Mouse (Mus musculus) mesoderm, embryonic 11.5 days (tissue): ENCODE measurements at regions not wholly inside any gene's neighbourhood (a gene's known extent, or its start where the extent isn't known, plus 50 kb on each side); places are given as distances from the start of the nearest gene placed in this dataset.

Source experiments
- DNase-seq: peaks from one replicate; pipeline ENCODE4 v3.0.0-alpha.2; 2012; ENCODE audit warnings: low read depth, low spot score

DNA sequence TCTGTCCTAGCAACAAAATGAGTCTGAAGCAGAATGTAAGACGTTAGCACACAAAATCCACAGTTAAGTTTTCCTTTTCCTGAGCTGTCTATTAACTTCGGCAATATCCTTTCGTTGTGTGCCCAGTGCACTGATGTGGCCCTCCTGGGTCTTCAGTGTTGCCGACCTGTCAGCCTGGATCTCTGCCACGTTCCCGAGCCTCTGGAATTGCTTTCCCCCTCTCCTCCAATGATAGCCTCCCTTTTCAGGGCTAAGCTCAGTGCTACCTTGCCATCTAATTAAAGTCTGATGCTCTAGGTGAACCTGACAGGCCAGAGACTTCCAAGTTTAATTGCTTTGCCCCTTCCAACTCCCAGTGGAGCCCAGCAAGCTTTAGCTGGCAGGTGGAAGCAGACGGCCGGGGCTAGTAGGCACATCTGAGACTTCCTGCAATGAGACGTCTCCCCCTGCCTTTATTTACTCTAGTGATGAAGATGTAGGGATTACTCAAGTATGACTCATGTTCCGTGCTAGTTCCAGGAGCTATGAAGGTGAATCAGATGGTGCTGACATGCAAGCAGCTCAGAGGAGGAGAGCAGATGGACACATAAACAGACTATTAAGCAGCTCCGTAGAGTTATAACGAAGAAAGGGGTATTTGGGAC, 894.3 kb upstream of the Car8 start:
- DNase-seq, result no peak

DNA sequence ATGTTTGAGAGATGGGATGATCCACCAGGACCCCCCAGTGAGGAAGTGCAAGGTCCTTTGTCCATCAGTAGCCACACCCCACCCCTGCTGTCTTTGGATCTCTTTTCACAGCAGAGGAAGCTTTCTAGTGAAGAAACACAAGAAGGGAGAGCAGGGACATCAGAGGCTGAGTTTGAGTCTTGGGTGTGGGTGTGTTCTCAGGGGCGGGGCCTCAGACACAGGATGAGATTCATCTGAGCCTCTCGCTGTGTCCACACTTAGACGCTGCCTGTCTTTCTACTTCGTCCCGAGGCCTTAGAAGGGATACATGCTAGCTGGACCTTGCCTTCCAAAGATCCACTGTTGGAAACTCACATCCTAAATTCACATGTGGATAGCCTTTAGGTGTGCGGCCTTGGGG, 893.5 kb upstream of the Car8 start:
- DNase-seq, result no peak

DNA sequence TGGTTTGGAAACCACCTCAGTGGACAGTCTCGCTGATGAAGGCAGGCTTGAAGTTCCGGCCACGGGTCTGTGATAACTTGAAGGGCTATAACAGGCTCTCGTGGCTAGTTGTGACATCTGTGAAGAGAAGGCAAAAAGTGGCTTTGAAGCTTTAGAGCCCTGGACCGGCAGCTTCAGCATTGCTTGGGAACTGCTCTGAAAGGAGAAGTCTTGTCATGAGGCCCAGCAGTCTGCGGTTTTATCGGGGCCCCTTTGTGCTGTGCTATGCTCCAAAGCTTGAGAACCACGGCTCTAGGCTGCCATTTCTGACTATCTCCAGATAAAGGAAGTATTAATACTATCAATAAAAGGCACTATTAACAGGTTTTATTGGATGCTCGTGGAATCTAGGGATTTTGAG, 892.8 kb upstream of the Car8 start:
- DNase-seq, result no peak

DNA sequence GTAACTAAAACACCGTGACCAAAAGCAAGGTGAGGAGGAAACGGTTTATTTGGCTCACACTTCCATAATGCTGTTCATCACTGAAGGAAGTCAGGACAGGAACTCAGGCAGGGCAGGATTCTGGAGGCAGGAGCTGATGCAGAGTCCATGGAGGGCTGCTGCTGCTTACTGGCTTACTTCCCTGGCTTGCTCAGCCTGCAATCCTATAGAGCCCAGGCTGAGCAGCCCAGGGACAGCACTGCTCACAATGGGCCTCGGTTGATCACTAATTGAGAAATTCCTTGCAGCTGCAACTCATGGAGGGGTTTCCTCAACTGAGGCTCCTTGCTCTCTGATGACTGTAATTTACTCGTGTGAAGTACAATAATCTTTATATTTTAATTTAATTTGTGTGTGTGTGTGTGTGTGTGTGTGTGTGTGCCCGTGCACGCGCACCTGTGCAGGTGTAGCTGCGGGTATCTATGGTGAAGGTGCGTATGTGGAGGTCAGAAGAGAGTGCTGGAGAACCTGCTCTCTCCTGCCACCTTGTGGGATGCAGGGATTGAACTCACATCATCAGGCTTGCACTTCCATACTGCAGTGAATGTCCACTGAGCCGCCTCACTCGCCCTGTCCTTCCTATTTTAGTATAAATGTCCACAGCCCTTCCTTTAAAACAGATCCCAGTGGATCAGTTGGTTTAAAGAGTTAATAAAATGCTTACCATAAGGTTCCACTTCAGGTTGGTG, 886.6 kb upstream of the Car8 start:
- DNase-seq, result no peak

DNA sequence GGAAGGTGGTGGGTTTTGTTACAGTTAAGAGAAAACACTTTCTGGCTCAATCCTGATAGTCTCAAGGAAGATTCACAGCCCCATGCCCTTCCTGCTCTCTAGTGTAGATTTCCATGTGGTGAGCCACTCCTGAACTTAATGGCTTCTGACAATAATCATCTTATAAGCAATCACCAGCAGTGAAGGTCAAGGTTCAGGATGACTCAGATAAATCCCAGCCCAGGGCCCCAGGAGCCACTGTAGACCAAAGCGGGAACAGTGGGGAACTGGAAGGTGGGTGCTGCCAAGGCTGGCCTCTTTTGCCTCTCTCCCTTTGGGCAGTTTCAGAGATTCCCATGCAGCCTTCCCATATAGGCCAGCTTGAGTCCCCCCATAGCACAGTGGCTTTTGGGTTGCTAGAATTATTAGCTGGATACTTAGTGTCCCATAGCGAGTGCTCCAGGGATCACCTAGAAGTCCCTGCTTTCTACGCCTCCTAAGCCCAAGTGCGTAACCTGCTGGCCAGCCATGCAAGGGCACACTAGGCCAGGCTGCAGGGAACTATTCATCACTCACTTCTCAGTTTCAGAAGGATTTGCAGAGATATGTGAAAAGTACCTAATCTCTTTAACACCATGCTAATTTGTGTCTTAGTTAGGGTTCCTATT, 885.9 kb upstream of the Car8 start:
- no peak for DNase-seq

DNA sequence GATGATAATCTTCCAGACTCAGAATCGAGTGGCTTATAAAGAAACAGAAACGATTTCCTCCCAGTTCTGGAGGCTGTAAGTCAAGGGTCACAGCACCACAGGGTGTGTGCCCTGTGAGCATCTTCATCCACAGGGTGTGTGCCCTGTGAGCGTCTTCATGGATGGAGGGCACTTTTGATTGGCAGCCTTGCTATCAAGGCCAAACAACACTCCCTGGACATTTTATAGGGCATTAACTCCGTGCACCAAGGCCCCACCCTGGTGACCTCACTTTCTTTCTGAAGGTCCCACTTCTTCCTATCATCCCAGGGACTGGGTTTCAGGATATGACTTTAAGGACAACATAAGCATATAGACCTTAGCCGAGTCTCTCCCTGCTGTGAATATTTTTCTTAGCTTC, 885.3 kb upstream of the Car8 start:
- DNase-seq, result no peak

DNA sequence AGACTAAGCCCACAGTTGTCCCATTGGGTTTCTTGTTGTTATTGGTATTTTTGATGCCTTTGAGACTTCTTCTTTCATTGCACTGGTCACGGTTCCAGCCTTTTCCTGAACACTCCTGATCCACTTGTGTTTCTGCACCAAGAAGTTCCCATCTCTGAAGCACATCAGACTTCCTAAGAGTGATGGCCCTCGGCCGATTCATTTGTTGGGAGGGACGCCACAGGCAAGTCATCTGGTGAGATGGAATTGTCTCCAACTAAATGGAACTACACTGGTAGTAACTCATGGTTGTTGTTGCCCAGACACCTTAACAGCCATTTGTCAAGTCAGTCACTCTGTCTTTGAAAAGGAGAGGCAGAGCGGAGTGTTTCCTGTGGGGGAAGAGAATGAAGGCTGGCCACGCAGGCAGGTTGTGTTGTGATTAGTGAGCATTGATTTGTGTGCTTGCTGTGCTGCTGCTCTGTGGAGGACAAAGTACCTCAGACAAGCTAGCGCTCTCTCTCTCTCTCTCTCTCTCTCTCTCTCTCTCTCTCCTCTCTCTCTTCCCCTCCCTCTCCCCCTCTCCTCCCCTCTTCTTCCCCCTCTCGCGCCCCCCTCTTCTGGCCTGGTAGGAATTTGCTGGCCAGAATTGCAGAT, 884.7 kb upstream of the Car8 start:
- DNase-seq, result peak; percentile 45

DNA sequence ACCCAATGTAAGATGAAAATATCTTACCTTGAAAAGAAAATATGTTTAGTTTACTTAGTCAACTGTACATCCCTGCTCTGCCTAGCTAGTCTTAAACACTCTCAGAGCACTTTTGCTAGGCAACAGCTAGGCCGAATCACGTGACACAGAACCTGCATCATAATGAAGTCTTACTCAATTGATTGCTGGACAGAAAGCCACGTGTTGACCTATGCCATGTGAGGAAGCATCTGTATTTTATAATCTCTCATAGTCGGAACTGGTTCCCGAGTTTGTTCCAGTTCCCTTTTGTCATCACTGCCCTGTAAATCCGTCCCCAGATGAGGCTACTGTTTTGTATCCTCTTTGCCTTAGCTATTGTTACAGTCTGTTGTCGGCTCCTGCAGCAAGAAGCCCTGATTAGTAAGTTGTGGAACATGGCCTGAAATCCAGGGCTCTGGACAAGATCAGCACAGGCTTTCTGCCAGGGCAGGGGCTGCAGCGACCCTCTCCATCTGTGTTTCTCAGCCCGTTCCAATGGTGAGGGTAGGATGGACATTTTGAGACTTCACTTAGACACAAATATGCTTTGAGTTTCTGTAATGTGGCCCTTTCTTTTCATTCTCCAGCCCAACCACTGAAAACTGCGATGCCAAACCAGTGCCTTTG, 883.9 kb upstream of the Car8 start:
- DNase-seq, result no peak

DNA sequence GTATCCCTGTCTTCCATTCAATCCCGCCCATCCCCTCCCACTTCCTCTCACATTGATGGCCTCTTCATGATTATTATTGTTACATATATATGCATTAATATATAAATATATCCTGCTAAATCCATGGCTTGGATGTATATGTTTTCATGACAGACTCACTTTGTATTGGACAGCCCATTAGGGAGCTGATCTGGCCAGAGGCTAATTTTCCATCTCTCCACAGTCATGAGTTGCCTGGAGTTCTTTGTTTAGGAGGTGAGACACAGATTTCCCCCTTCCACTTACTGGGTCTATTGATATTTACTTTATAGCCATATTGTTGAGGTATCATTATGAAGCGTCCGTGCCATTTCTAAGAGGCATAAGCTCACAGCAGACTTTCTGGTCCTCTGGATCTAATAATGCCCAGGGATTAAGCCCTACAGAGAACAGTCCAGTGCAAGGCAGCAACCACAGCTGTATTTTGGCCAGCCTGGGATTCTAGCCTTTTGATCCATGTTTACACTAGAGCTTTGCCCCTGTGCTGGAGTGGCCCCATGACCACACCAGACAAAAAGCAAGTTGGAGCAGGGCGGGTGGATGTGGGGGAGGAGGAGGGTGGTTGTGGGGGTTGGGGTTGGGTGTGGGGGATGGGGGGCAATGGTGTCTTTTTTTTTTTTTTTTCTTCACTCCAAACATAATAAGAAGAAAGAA, 878.3 kb upstream of the Car8 start:
- DNase-seq, result no peak

DNA sequence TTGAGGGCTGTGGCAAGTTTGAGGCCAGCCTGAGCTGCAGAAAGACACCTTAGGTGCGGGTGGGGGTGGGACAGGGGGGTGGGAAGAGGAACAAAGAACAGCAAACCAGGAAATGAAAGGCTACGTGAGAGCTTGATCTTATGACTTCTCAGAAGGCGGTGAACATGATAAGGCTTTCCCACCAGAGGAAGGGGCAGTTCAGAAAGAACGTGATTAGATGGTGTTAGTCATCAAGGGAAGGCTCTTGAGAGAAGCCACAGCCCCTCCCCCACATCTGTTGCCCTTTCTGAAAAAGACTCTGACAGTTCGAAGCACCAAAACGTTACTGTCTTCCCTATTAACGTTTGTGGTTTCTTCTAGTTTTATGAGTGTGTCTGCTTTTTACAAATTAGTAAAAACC, 877.0 kb upstream of the Car8 start:
- DNase-seq, result no peak

DNA sequence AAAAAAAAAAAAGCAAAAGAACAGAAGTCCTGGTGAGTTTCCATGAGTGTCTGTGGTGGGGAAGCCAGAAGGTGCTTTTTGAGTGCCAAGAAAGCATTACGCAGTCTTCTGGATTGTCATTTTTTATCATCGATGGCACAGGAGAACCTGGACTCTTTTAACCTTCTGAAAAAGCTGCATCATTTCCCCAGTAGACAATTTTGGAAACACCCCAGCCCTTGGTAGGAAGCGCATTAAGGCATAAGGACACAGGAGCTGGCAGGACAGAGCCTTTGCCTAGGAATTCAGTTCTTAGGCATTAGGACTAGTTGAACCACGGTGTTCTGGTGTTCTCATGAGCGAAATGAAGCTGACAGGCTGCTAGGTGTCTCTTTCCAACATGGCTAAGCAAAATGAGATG, 875.1 kb upstream of the Car8 start:
- no peak for DNase-seq

DNA sequence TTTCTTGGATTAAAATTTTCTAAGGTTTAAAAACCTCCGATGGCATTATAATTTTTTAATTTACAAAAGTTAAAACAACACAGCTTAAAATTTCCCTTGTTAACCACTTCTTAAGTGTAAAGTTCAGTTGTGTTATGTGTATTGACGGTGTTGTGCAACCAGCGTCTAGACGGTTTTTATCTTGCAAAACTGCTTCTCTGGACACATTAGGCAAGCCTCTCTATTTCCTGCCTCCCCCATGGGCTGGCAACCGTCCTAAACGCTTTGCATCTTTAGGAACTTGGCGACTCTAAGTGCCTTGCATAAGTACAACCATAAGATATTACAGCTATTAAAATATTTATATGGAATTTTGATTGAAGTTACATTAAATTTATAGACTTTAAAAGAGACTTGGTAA, 871.5 kb upstream of the Car8 start:
- DNase-seq, result no peak

DNA sequence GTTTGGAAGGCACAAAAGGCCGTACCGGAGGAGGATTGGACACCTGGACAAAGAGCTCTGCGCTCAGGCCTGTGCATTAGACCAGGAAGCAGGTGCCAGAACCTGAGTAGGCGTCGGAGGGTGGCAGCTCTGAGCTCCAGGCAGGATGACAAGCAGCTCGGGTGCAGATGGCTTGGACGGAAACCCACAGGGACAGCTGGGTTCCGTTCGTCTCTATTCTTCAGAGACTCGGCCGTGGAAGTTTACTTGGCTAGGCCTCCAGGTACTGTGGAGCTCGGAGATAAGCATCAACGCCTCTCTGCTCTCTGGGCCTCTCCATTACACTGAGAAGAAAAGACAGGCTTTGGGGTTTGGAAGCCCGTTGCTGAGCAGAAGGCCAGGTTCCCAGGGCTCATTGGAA, 868.5 kb upstream of the Car8 start:
- no peak for DNase-seq

DNA sequence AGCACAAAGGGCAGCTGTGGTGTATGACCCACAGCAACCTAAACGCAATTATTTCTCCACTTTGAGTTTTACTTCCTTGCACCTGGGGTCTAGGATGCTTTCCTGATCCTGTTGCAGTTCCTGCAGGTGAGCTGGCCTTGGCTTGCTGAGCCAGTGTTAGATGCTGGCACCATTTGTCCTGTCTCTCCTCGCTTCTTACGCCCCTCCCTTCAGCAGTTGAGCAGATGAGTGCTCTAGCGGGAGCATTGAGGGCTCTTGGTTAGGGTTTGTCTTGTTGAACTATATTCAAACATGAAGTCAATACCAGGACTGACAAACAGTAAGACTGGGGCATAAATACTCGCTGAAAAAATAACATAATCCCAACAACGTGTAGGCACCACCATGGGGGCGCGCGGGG, 867.9 kb upstream of the Car8 start:
- no peak for DNase-seq

DNA sequence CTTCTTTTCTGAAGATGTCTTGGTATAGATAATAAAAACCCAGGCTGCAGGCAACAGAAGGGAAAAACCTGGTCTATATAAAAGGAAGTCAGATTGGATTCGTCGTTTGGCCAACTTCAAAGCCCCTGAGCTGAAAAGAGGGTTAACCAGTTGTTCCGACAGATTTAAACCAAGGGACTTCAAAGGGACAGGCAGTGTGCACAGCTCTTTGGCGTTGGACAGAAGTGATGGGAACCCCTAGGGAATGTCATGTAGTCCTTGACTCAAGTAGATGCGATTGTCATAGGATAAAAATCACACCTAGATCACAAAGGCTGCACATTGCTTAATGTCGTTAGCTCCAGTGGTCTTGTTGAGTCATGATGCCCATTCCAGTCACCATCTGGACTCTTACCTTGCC, 865.8 kb upstream of the Car8 start:
- no peak for DNase-seq

DNA sequence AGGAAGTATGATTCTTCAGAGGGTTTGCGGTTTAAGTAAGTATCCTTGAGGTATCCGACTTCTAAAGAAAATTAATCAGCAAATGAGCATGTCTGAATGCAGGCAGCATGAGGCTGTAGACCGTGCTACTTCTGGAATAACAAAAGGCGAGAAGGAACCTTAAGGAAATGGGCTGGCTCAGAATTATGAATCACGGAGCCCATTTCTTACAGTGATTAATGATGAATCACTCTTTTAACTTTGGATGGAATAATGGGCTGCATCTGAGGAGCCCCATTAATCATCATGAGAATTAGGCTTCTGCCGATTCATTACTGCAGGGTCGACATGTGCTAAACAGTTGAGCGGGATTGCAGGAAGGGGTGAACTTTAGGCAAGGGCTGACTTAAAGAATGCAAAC, 865.1 kb upstream of the Car8 start:
- DNase-seq, result no peak

DNA sequence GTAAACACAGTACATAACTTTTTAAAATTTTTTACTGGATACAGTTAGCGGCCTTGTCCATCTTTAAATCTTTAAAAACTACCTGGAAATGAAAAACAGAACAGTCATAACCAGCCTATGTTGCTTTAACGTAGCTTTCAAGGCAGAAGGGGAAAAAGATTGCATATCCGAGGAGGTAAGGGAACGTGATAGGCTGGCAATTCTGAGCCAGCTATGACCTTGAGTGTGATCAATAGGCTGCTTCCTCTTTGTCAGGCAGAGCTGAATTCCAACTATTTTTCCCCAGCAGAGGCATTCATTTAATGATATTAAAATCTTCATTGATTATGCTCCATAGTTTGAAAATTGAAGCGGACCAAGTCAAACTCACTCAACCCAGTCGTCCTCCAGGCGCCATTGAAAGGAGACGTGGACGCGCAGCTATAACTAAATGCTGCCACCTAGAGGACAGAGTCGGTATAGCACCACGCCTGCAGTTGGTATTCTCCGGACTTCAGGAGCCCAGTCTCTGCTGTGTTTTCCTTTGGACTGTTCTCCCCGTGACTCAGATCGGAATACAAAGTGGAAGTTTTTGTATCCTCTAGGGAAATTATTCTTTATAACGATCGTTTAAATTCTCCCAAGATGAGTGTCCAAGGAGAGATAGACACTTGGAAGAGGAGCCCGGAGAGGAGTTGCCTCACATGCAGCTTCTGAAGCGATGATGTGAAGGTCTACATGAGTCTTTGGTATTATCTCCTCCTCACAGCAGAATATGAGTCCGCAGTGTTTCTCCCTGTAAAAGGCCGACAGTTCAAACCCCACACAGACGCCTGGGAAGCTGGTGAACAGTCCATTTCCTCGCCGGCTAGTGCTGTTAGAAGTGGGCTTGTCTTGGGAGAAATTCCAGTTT, 858.2 kb upstream of the Car8 start:
- peak; percentile 88 for DNase-seq

DNA sequence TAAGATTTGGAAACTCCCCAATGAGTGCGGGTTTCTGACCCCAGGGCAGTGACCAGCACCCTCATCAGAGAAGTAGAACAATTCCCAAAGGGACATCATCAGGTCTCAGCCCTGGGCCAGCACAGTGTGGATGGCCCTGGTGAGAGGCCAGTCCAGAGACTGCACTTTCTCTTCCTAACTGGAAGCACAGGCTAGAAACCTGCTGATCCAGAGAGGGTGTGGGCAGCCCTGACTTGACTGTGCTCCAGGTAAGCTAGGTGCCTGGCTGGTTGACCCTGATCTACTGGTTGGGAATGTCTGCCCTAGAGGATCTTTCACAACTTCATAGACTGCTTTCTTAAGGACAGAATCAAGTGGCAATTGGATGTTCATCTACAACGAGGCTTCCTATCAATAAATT, 857.4 kb upstream of the Car8 start:
- DNase-seq, result no peak

DNA sequence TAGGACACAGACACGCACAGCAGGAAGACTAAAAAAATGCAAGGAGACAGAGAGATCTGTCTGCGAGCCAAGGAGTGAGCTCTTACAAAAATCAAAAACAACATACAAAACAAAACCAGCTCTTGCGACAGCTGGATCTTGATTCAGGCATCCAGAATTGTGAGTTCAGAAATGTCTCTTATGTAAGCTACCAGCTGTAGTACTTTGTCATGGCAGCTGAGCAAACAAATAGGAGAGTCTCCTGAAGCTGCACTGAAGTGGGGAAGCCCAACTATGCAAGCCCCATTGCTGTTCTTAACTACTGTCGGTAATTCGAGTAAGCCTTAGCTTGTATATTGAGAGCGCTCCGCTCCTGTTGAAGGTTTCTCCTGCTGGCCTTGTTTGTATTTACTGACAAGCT, 856.8 kb upstream of the Car8 start:
- DNase-seq, result peak; percentile 58

DNA sequence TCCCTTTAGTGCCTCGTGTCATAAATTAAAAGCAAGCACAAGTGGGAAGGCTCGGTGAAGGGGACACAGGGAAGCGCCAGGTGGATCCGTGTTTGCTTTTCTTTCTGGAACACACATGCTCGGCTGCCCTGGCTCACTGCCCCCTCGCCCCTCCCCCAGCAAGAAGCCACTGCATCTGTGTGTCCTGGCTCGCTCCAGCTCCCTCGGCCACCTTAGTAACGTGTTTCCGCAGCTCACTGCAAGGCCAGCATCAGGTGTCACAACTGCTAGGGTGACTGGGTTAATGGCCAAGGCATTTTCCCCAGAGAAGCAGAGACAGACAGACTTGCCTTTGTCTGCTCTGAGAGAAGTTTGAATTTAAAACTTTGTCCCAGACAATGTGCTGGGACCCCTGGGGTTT, 855.7 kb upstream of the Car8 start:
- peak; percentile 60 for DNase-seq

DNA sequence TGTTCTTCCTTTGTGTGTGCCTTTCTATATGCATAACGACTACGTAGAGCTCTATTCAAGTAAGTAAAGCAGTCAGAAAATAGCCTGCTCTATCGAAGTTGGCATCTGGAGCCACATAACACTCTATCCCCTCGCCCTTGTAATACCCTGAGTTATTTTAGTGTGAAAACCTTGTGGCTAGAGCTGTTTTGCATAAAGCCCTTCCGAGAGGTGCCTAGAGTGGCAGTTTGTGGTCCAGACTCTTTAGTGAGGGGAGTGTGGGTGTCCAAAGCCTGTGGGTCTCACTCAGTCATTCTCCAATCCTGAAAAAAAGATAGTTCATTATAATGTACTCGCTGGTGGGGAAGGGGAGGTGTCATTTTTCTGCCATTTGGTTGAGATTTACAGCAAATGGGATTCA, 855.2 kb upstream of the Car8 start:
- no peak for DNase-seq
